Mouse (Mus musculus) left cerebral cortex, postnatal 10 days (tissue): Measurements from ENCODE around the gene Sema5b. TPM values are rescaled to one million over a fixed set of nuclear protein-coding genes. Genes with fewer than 3 reads are reported as not detected.
"Not testable (repeated sequence)": the region's sequence is repeated elsewhere in the genome, so short reads cannot be mapped to it uniquely, and the experiment has no call there.

ENCODE experiments used
- DNase-seq, 2 experiments: peaks; one replicate each; pipeline ENCODE4 v3.0.0; 2021 to 2022; ENCODE audit warnings: low spot score in 2 of 2, mixed read lengths in 1 of 2; ENCODE audit errors: extremely low spot score in 1 of 2
- intact Hi-C: fragments of 180-260 bp; cut with DNase I; formaldehyde crosslinking; loops from one replicate; pipeline ENCODE4 v1.15.1; 2025
- total RNA-seq, 2 experiments: library from RNA; stranded (reverse); gene quantifications; 2 replicates each; pipeline ENCODE4 v1.2.3; 2021

The Sema5b gene
- total RNA-seq, 2 experiments from 2014 or later = 27.4 to 29.5 TPM

GRCm38 (mm10) chr16:35542421-35542780, 1.5 kb downstream of the Sema5b start:
- intact Hi-C loops = loop anchor here (5.0 kb wide), 2 partner anchors 50 to 70 kb away; no protein-coding TSS in a partner anchor
- DNase-seq = no peak

- intact Hi-C loops = no loop called here
- DNase-seq = no peak
These were observed 4.8 kb downstream of the Sema5b start for GRCm38 (mm10) chr16:35545723-35546122.

GRCm38 (mm10) chr16:35547966-35548365, 7.0 kb downstream of the Sema5b start:
- intact Hi-C loops = no loop called here
- no peak for DNase-seq

- intact Hi-C loops = no loop called here
- no peak for DNase-seq
These were observed 8.4 kb downstream of the Sema5b start for GRCm38 (mm10) chr16:35549354-35549753.

GRCm38 (mm10) chr16:35555596-35556482, 14.9 kb downstream of the Sema5b start:
- DNase-seq = no peak
- intact Hi-C loops = no loop called here

- no peak for DNase-seq
- intact Hi-C loops = no loop called here
These were observed 16.1 kb downstream of the Sema5b start for GRCm38 (mm10) chr16:35557038-35557437.

GRCm38 (mm10) chr16:35561541-35561940, 20.6 kb downstream of the Sema5b start:
- no peak for DNase-seq
- intact Hi-C loops = no loop called here

GRCm38 (mm10) chr16:35564246-35564905, 23.4 kb downstream of the Sema5b start:
- intact Hi-C loops = no loop called here

GRCm38 (mm10) chr16:35565601-35566000, 24.7 kb downstream of the Sema5b start:
- DNase-seq, intact Hi-C loops: not testable (repeated sequence)

More at GRCm38 (mm10) chr16:35564246-35564905, 23.4 kb downstream of the Sema5b start:
- DNase-seq = peak in 1 of 2 experiments; percentile 46

GRCm38 (mm10) chr16:35568225-35568880, 27.4 kb downstream of the Sema5b start:
- intact Hi-C loops = no loop called here
- DNase-seq = no peak

GRCm38 (mm10) chr16:35569347-35569746, 28.4 kb downstream of the Sema5b start:
- intact Hi-C loops = no loop called here
- DNase-seq = no peak

GRCm38 (mm10) chr16:35569758-35570157, 28.8 kb downstream of the Sema5b start:
- DNase-seq = no peak
- intact Hi-C loops = no loop called here

GRCm38 (mm10) chr16:35570627-35571026, 29.7 kb downstream of the Sema5b start:
- intact Hi-C loops = no loop called here
- DNase-seq = peak in 1 of 2 experiments; percentile 34

- no peak for DNase-seq
- intact Hi-C loops = no loop called here
These were observed 32.6 kb downstream of the Sema5b start for GRCm38 (mm10) chr16:35573586-35573985.

- no peak for DNase-seq
- intact Hi-C loops = no loop called here
These were observed 36.4 kb downstream of the Sema5b start for GRCm38 (mm10) chr16:35577181-35577941.

- intact Hi-C loops = no loop called here
- peak; percentile 48 to 62 for DNase-seq
These were observed 40.4 kb downstream of the Sema5b start for GRCm38 (mm10) chr16:35581299-35581698.

GRCm38 (mm10) chr16:35583551-35584080, 42.7 kb downstream of the Sema5b start:
- no peak for DNase-seq
- intact Hi-C loops = no loop called here

- intact Hi-C loops = no loop called here
- DNase-seq = peak in 1 of 2 experiments; percentile 34
These were observed 44.3 kb downstream of the Sema5b start for GRCm38 (mm10) chr16:35585126-35585694.
